Mouse (Mus musculus): Measurements from ENCODE around the gene Galnt2. TPM values are rescaled to one million over a fixed set of nuclear protein-coding genes. Genes with fewer than 3 reads are reported as not detected.

The Galnt2 gene
- polyA plus RNA-seq, 1 experiment = 43.9 TPM

GRCm38 (mm10) chr8:124286461-124287124 lies 55.4 kb downstream of the Galnt2 start:
- Histone ChIP-seq H3K27ac (ENCODE audit: insufficient read depth, low read depth, low read length) (no peak overlapping the region), H3K4me1 (ENCODE audit: control insufficient read depth, insufficient read depth, low read length) (no peaks in the 10 kb centered on the region), H3K4me3 (ENCODE audit: insufficient read depth, low read length) (no peak overlapping the region)
- TF ChIP-seq POLR2A (IDR thresholded peaks at IDR 0.05; ENCODE audit: borderline replicate concordance, low read depth, low read length) (no peak), CTCF (IDR thresholded peaks at IDR 0.05; ENCODE audit: low read depth, low read length) (no peak)

GRCm38 (mm10) chr8:124288215-124288864 lies 57.1 kb downstream of the Galnt2 start:
- no peak overlapping the region for H3K27ac ChIP-seq (ENCODE audit: insufficient read depth, low read depth, low read length)
- H3K4me1 ChIP-seq (ENCODE audit: control insufficient read depth, insufficient read depth, low read length) = no peaks in the 10 kb centered on the region
- no peak for TF ChIP-seq CTCF (IDR thresholded peaks at IDR 0.05; ENCODE audit: low read depth, low read length)
- TF ChIP-seq POLR2A (IDR thresholded peaks at IDR 0.05; ENCODE audit: borderline replicate concordance, low read depth, low read length) = no peak
- no peak overlapping the region for H3K4me3 ChIP-seq (ENCODE audit: insufficient read depth, low read length)

GRCm38 (mm10) chr8:124289481-124290050 lies 58.4 kb downstream of the Galnt2 start:
- Histone ChIP-seq H3K4me3 (ENCODE audit: insufficient read depth, low read length) (no peak overlapping the region), H3K27ac (ENCODE audit: insufficient read depth, low read depth, low read length) (no peak overlapping the region), H3K4me1 (ENCODE audit: control insufficient read depth, insufficient read depth, low read length) (peaks cover under 1% of the 10 kb centered on the region; the same call in 1 of the 2 replicates)
- TF ChIP-seq POLR2A (IDR thresholded peaks at IDR 0.05; ENCODE audit: borderline replicate concordance, low read depth, low read length) (no peak), CTCF (IDR thresholded peaks at IDR 0.05; ENCODE audit: low read depth, low read length) (no peak)

GRCm38 (mm10) chr8:124290911-124291691 lies 59.9 kb downstream of the Galnt2 start:
- no peak overlapping the region for H3K27ac ChIP-seq (ENCODE audit: insufficient read depth, low read depth, low read length)
- H3K4me1 ChIP-seq (ENCODE audit: control insufficient read depth, insufficient read depth, low read length) = peaks cover 4% of the 10 kb centered on the region; the same call in 1 of the 2 replicates
- no peak overlapping the region for H3K4me3 ChIP-seq (ENCODE audit: insufficient read depth, low read length)
- TF ChIP-seq CTCF (IDR thresholded peaks at IDR 0.05; ENCODE audit: low read depth, low read length) = no peak
- TF ChIP-seq POLR2A (IDR thresholded peaks at IDR 0.05; ENCODE audit: borderline replicate concordance, low read depth, low read length) = no peak

- Histone ChIP-seq H3K27ac (ENCODE audit: insufficient read depth, low read depth, low read length) (no peak overlapping the region), H3K4me3 (ENCODE audit: insufficient read depth, low read length) (no peak overlapping the region), H3K4me1 (ENCODE audit: control insufficient read depth, insufficient read depth, low read length) (peaks cover 4% of the 10 kb centered on the region; the same call in 1 of the 2 replicates)
- TF ChIP-seq CTCF (IDR thresholded peaks at IDR 0.05; ENCODE audit: low read depth, low read length) = no peak
- TF ChIP-seq POLR2A (IDR thresholded peaks at IDR 0.05; ENCODE audit: borderline replicate concordance, low read depth, low read length) = no peak
These were observed 60.5 kb downstream of the Galnt2 start for GRCm38 (mm10) chr8:124291693-124292092.

GRCm38 (mm10) chr8:124292965-124293364 lies 61.8 kb downstream of the Galnt2 start:
- TF ChIP-seq POLR2A (IDR thresholded peaks at IDR 0.05; ENCODE audit: borderline replicate concordance, low read depth, low read length) (no peak), CTCF (IDR thresholded peaks at IDR 0.05; ENCODE audit: low read depth, low read length) (no peak)
- no peak overlapping the region for H3K27ac ChIP-seq (ENCODE audit: insufficient read depth, low read depth, low read length)
- H3K4me3 ChIP-seq (ENCODE audit: insufficient read depth, low read length) = no peak overlapping the region
- peaks cover 4% of the 10 kb centered on the region; the same call in 1 of the 2 replicates for H3K4me1 ChIP-seq (ENCODE audit: control insufficient read depth, insufficient read depth, low read length)

GRCm38 (mm10) chr8:124294425-124294824 lies 63.2 kb downstream of the Galnt2 start:
- Histone ChIP-seq H3K4me1 (ENCODE audit: control insufficient read depth, insufficient read depth, low read length) (peaks cover 4% of the 10 kb centered on the region; the same call in 1 of the 2 replicates), H3K4me3 (ENCODE audit: insufficient read depth, low read length) (no peak overlapping the region), H3K27ac (ENCODE audit: insufficient read depth, low read depth, low read length) (no peak overlapping the region)
- no peak for TF ChIP-seq POLR2A (IDR thresholded peaks at IDR 0.05; ENCODE audit: borderline replicate concordance, low read depth, low read length)

- TF ChIP-seq POLR2A (IDR thresholded peaks at IDR 0.05; ENCODE audit: borderline replicate concordance, low read depth, low read length) (no peak), CTCF (IDR thresholded peaks at IDR 0.05; ENCODE audit: low read depth, low read length) (no peak)
- no peak overlapping the region for H3K4me3 ChIP-seq (ENCODE audit: insufficient read depth, low read length)
- peaks cover 4% of the 10 kb centered on the region; the same call in 1 of the 2 replicates for H3K4me1 ChIP-seq (ENCODE audit: control insufficient read depth, insufficient read depth, low read length)
- no peak overlapping the region for H3K27ac ChIP-seq (ENCODE audit: insufficient read depth, low read depth, low read length)
These were observed 63.7 kb downstream of the Galnt2 start for GRCm38 (mm10) chr8:124294900-124295299.

GRCm38 (mm10) chr8:124295357-124295756 lies 64.2 kb downstream of the Galnt2 start:
- no peak for TF ChIP-seq POLR2A (IDR thresholded peaks at IDR 0.05; ENCODE audit: borderline replicate concordance, low read depth, low read length)
- TF ChIP-seq CTCF (IDR thresholded peaks at IDR 0.05; ENCODE audit: low read depth, low read length) = no peak
- H3K27ac ChIP-seq (ENCODE audit: insufficient read depth, low read depth, low read length) = no peak overlapping the region
- H3K4me3 ChIP-seq (ENCODE audit: insufficient read depth, low read length) = no peak overlapping the region
- peaks cover 4% of the 10 kb centered on the region; the same call in 1 of the 2 replicates for H3K4me1 ChIP-seq (ENCODE audit: control insufficient read depth, insufficient read depth, low read length)

All from bone marrow macrophage, adult 2 months (primary cell).